25 mouse cellular contexts compared by ENCODE assay signal in genomic region chr12:12964856-12965255, GRCm38 (mm10).
"Had no signal": no experiment of that assay in that cellular context is flagged by ENCODE, and none has a peak within 500 bp of the region (broad histone marks: within the 10 kb centered on the region; RNA-seq: fewer than 3 reads in every experiment).

No protein-coding gene starts in this region.

- DNase-seq: cerebellum, adult 2 months; cerebellum, adult 8-10 months; cerebellum, adult 9-10 months; cerebellum, adult 9-11 months; cerebellum, postnatal 10 days; cerebellum, postnatal 14 days; cerebellum, postnatal 25 days; cerebellum, postnatal 36 days; embryo, embryonic 11 days; forebrain, postnatal 0 days; gastrocnemius, adult 2 months; gastrocnemius, postnatal 10 days; gastrocnemius, postnatal 14 days; gastrocnemius, postnatal 25 days; gastrocnemius, postnatal 36 days; heart, adult 2 months had no signal

- H3K4me1 ChIP-seq: embryonic facial prominence, embryonic 10.5 days; embryonic facial prominence, embryonic 12.5 days; embryonic facial prominence, embryonic 13.5 days; embryonic facial prominence, embryonic 15.5 days; forebrain, embryonic 10.5 days; forebrain, embryonic 12.5 days; forebrain, embryonic 13.5 days; forebrain, embryonic 15.5 days had no signal

- H3K4me3 ChIP-seq: embryonic facial prominence, embryonic 10.5 days; embryonic facial prominence, embryonic 12.5 days; embryonic facial prominence, embryonic 13.5 days; embryonic facial prominence, embryonic 15.5 days; erythroblast, embryonic 14.5 days; forebrain, embryonic 10.5 days; forebrain, embryonic 12.5 days; forebrain, embryonic 13.5 days; forebrain, embryonic 15.5 days; gastrocnemius, adult 2 months; heart, adult 2 months had no signal

- H3K36me3 ChIP-seq: embryonic facial prominence, embryonic 10.5 days; embryonic facial prominence, embryonic 12.5 days; embryonic facial prominence, embryonic 13.5 days; embryonic facial prominence, embryonic 15.5 days; forebrain, embryonic 10.5 days; forebrain, embryonic 12.5 days; forebrain, embryonic 15.5 days had no signal

- H3K27me3 ChIP-seq: embryonic facial prominence, embryonic 12.5 days; embryonic facial prominence, embryonic 13.5 days; embryonic facial prominence, embryonic 15.5 days; forebrain, embryonic 12.5 days; forebrain, embryonic 13.5 days; forebrain, embryonic 15.5 days had no signal

- H3K27ac ChIP-seq: embryonic facial prominence, embryonic 10.5 days; embryonic facial prominence, embryonic 12.5 days; embryonic facial prominence, embryonic 13.5 days; embryonic facial prominence, embryonic 15.5 days; forebrain, embryonic 10.5 days; forebrain, embryonic 12.5 days; forebrain, embryonic 13.5 days; forebrain, embryonic 15.5 days; gastrocnemius, adult 2 months; heart, adult 2 months had no signal

- H3K9me3 ChIP-seq: embryonic facial prominence, embryonic 10.5 days; embryonic facial prominence, embryonic 12.5 days; embryonic facial prominence, embryonic 13.5 days; embryonic facial prominence, embryonic 15.5 days; forebrain, embryonic 10.5 days; forebrain, embryonic 12.5 days; forebrain, embryonic 13.5 days; forebrain, embryonic 15.5 days had no signal
